Mouse (Mus musculus) limb, embryonic 14.5 days (tissue): ENCODE measurements at regions not wholly inside any gene's neighbourhood (a gene's known extent, or its start where the extent isn't known, plus 50 kb on each side); places are given as distances from the start of the nearest gene placed in this dataset.

Experiments used
- ATAC-seq: fragments of 200-750 bp; cut with Nextera tagmentation; 2 replicates; pipeline ENCODE4 v1.8.0; 2017; ENCODE audit warnings: low read depth, moderate number of reproducible peaks, moderate TSS enrichment; ENCODE audit not compliant: low FRiP score
- DNase-seq: peaks from one replicate; pipeline ENCODE4 v3.0.0-alpha.2; 2015; ENCODE audit warnings: low spot score
- H3K27ac ChIP-seq: fragments of 300-500 bp; sonication (generic); replicated peaks from 2 replicates; pipeline ENCODE4 v1.5.1; 2014; ENCODE audit warnings: low read depth, mild to moderate bottlenecking, low read length, moderate library complexity, mixed read lengths
- H3K27me3 ChIP-seq: fragments of 300-500 bp; sonication (generic); 2 replicates; pipeline ENCODE4 v1.6.1; 2014; ENCODE audit warnings: low read length, mixed read lengths; ENCODE audit not compliant: control insufficient read depth, insufficient read depth
- H3K36me3 ChIP-seq: fragments of 300-500 bp; sonication (generic); 2 replicates; pipeline ENCODE4 v1.6.1; 2014; ENCODE audit warnings: mild to moderate bottlenecking, low read length, moderate library complexity, mixed read lengths; ENCODE audit not compliant: control insufficient read depth, insufficient read depth
- H3K4me1 ChIP-seq: fragments of 300-500 bp; sonication (generic); 2 replicates; pipeline ENCODE4 v1.6.1; 2014; ENCODE audit warnings: antibody characterized with exemption, low read length, mixed read lengths; ENCODE audit not compliant: control insufficient read depth, insufficient read depth
- H3K4me2 ChIP-seq: fragments of 300-500 bp; sonication (generic); replicated peaks from 2 replicates; pipeline ENCODE4 v1.6.1; 2014; ENCODE audit warnings: low read depth, mild to moderate bottlenecking, low read length, moderate library complexity; ENCODE audit not compliant: severe bottlenecking
- H3K4me3 ChIP-seq: fragments of 300-500 bp; sonication (generic); replicated peaks from 2 replicates; pipeline ENCODE4 v1.5.1; 2014; ENCODE audit warnings: low read length
- H3K9ac ChIP-seq: fragments of 300-500 bp; sonication (generic); 2 replicates; pipeline ENCODE4 v1.6.1; 2014; ENCODE audit warnings: mild to moderate bottlenecking, low read depth, low read length, moderate library complexity; ENCODE audit not compliant: severe bottlenecking
- H3K9me3 ChIP-seq: fragments of 300-500 bp; sonication (generic); 2 replicates; pipeline ENCODE4 v1.6.1; 2016; ENCODE audit warnings: low read length; ENCODE audit not compliant: control insufficient read depth
- POLR2A ChIP-seq: fragments of 200-500 bp; IDR thresholded peaks from 2 replicates; pipeline ENCODE4 v1.8.0; 2012; ENCODE audit warnings: inconsistent platforms, mild to moderate bottlenecking, moderate library complexity, borderline replicate concordance; ENCODE audit not compliant: insufficient read depth, insufficient read length; ENCODE audit errors: extremely low read depth
- WGBS: fragments of 180-500 bp; shearing (Covaris S2); extraction: QIAGEN DNeasy Blood & Tissue Kit; methylation state at CpG from one replicate; pipeline ENCODE4 v1.1.7; 2014; 5-methylcytosine and 5-hydroxymethylcytosine counted together

DNA sequence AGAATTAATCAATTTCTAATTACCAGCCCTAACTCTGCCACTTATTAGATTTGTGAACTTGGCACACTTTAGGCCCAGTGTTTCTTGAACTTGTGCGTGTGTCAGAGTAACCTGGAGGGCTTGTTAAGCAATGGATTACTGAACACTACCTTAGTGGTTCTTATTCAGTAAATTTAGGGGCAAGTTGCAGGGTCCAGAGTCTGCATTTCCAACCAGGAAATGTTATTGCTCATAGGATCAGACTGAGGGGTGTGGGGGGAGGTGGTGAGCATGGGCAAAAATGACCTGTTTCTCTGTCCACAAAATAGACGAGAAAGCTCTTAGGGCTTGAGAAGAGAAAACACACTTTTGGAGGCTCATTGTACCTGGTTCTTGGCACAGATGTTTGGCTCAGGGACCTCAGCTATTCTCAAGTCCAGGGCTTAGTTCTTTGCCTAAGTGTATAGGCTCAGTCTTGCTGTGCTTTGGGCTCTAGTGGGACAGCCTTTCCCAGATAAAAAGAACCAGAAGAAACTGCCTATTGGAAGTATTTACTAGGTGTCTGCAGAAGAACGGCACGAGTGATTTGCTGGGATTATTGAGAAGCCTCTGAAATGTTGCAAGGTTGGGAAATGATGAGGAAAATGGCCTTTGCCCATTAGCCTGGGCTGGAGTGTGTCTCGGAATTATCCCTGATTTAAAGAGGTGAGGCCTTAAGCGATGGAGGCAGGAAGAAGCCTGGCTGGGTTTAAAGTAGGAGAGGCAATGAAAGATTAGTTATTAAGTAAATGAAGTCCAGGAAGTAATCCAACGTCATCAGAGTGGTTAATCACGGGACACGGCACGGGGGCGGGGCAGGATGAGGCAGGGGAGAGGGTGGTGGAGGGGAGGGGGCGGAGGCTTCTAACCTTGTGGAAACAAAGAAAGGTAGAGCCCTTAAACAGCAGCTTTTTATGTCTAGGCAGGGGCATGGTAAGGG is 113.2 kb upstream of the Fggy start:
- Histone ChIP-seq H3K9ac (no peak overlapping the region), H3K4me1 (0 out of 2 replicates have a peak, but pooled peaks cover 6% of the 10 kb centered on the region), H3K27ac (no peak overlapping the region), H3K4me2 (no peak overlapping the region), H3K36me3 (no peaks in the 10 kb centered on the region), H3K27me3 (no peaks in the 10 kb centered on the region), H3K9me3 (no peaks in the 10 kb centered on the region), H3K4me3 (no peak overlapping the region)
- DNase-seq (no peak), ATAC-seq (no peak)
- TF ChIP-seq POLR2A: no peak
- WGBS: 27% methylated on average over 12 of the region's 12 CpGs

DNA sequence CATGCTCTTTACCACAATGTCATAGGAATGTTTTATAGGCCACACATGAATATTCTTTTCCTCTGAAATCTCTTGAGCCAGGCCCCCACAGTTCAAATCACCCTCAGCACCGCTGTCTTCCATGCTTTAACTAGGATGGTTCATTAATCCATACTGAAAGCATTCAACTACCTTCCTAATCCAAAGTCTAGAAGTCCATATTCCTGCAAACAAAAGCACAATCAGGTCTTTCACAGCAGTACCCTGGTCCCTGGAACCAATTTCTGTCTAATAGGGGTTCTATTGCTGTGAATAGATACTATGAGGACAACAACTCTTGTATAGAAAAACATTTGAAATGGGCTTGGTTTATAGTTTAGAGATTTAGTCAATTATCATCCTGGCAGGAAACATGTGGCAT is 107.0 kb upstream of the Fggy start:
- Histone ChIP-seq H3K4me3 (no peak overlapping the region), H3K27ac (no peak overlapping the region), H3K36me3 (no peaks in the 10 kb centered on the region), H3K4me1 (no peaks in the 10 kb centered on the region), H3K9me3 (no peaks in the 10 kb centered on the region), H3K4me2 (no peak overlapping the region), H3K9ac (no peak overlapping the region), H3K27me3 (no peaks in the 10 kb centered on the region)
- ATAC-seq (no peak), DNase-seq (no peak)
- 97% methylated on average over 1 of the region's 1 CpGs for WGBS
- no peak for TF ChIP-seq POLR2A

DNA sequence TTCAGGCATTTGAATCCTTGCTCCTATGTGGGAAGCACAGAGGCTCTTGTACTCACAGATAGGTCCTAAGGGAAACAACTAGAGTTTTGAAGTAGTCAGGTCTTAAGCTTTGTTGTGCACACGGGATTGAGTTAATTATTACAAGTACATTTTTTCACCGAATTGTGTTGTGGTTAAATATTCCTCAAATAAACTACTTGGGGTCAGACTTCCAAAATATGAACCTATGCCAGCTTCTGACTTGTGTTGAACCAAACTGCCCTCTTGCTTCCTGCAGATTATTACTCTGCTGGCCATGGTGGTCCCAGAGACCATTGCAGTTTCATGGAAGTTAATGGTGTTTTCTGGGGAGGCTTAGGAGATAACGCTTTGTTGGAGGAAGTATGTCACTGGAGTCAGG is 105.5 kb upstream of the Fggy start:
- H3K27me3 ChIP-seq: no peaks in the 10 kb centered on the region
- 85% methylated on average over 3 of the region's 3 CpGs for WGBS
- no peak overlapping the region for H3K9ac ChIP-seq
- no peak overlapping the region for H3K4me3 ChIP-seq
- H3K27ac ChIP-seq: no peak overlapping the region
- H3K36me3 ChIP-seq: no peaks in the 10 kb centered on the region
- ATAC-seq: no peak
- H3K4me1 ChIP-seq: no peaks in the 10 kb centered on the region
- no peak overlapping the region for H3K4me2 ChIP-seq
- TF ChIP-seq POLR2A: no peak
- no peak for DNase-seq
- no peaks in the 10 kb centered on the region for H3K9me3 ChIP-seq

DNA sequence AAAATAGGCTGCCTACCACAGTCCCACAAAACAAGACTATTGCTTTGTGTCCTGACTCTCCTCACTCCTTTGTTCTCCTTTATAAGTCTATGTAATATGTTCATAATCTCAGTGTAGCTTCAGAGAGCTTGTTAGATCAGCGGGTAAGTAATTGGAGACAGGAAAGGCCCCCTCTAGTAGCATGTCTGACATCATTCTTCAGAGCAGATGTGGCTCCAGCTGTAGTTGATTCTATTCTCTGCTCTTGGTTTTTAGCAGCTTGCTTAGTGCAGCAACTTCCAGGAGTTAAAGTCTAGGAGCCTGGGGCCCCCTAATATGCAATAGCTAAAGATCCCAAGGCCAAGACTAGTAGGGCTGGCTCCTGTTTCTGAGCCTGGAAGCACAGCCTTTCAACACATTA is 101.0 kb upstream of the Fggy start:
- H3K4me3 ChIP-seq: no peak overlapping the region
- no peaks in the 10 kb centered on the region for H3K9me3 ChIP-seq
- H3K9ac ChIP-seq: no peak overlapping the region
- TF ChIP-seq POLR2A: no peak
- DNase-seq (peak; percentile 78), ATAC-seq (peak; percentile 55; the same call in 1 of the 2 replicates)
- no peaks in the 10 kb centered on the region for H3K27me3 ChIP-seq
- no peaks in the 10 kb centered on the region for H3K4me1 ChIP-seq
- H3K27ac ChIP-seq: no peak overlapping the region
- no peaks in the 10 kb centered on the region for H3K36me3 ChIP-seq
- no peak overlapping the region for H3K4me2 ChIP-seq
- 19% methylated on average over 1 of the region's 1 CpGs for WGBS

DNA sequence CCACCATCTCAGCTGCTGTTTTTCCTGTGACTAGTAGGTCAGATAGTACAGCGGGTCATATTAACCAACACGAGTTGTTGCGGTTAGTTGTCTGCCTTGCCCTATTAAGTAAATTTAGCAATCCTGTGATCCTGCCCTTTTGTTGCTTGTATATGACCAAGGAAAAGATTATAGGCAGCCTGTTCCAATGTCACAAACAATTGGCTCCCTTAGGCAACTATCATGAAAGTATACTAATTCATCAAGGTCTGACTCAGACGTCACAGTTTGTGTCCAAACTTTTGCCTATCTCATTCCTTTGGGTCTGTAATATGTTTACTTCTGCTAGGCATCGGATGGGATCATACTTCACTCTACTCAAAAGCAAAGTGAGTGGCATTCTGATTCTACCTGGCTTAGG is 100.4 kb upstream of the Fggy start:
- Histone ChIP-seq H3K27me3 (no peaks in the 10 kb centered on the region), H3K4me1 (no peaks in the 10 kb centered on the region), H3K9me3 (no peaks in the 10 kb centered on the region), H3K4me2 (no peak overlapping the region), H3K4me3 (no peak overlapping the region), H3K9ac (no peak overlapping the region), H3K36me3 (no peaks in the 10 kb centered on the region), H3K27ac (no peak overlapping the region)
- no peak for ATAC-seq
- TF ChIP-seq POLR2A: no peak
- no peak for DNase-seq
- 80% methylated on average over 5 of the region's 5 CpGs for WGBS
